Mouse (Mus musculus): ENCODE results near the gene Gm11037.
A peak's percentile ranks its signal among the peaks of the same experiment; 100 is the strongest.

Gm11037 gene

DNA sequence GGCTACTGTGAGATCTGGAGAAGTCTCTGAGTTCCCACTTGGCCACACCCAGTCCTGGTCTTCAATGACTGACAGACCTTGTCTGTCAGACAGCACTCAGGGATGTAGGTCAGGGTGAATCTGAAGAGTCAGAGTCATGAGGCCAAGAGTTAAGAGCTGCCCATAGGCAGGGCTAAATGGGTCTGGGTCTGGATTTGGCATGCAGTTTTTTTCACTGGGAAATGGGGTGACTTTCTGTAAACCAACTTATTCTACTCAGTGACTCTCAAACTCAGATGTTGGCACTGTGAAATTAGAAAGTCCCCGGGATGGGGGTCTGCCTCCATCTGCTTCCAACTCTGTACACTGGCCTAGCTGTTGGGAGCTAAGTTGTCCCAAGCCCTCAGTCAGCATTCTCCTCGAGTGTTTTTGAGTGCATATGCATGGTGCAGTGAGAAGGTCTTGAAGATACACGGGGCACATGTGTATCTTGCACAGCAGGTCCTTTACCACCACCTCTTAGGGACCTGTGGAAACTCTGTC lies 4.6 kb upstream of the Gm11037 start:
- DNase-seq (ENCODE audit: low spot score): no peak

DNA sequence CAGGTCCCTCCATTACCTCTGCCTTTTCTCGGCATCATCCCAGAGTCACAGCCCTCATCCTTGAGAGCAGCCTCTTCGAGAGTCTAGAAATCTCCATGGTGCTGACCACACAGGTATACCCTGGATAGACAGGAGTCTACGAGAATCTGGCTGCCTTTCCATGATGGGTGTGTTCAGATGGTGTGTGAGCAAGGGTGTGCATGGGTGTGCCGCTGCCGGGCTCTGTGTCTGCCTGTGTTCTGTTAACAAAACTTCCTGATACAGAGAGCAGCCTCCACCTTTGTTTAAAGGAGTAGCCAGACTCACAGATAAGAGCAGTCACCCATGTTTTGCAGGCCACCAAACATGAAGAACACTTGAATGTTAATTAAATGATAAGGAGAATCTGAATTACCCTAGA lies 3.5 kb upstream of the Gm11037 start:
- no peak for DNase-seq (ENCODE audit: low spot score)

DNA sequence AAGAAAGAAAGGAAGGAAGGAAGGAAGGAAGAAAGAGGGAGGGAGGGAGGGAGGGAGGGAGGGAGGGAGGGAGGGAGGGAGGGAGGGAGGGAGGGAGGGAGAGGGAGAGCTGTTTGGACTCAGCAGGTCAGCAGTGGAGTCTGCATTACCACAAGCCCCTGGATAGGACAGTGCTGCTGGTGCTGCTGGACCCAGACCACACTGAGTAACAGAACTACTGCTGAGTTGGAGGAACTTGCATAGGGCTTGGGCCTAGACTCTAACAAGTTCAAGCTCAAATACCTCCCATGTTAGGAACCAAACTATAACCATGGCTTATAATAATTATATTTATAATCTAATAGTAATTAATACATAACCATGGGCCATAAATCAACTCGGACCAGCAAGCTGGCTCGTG lies 2.4 kb upstream of the Gm11037 start:
- DNase-seq (ENCODE audit: low spot score): no peak

DNA sequence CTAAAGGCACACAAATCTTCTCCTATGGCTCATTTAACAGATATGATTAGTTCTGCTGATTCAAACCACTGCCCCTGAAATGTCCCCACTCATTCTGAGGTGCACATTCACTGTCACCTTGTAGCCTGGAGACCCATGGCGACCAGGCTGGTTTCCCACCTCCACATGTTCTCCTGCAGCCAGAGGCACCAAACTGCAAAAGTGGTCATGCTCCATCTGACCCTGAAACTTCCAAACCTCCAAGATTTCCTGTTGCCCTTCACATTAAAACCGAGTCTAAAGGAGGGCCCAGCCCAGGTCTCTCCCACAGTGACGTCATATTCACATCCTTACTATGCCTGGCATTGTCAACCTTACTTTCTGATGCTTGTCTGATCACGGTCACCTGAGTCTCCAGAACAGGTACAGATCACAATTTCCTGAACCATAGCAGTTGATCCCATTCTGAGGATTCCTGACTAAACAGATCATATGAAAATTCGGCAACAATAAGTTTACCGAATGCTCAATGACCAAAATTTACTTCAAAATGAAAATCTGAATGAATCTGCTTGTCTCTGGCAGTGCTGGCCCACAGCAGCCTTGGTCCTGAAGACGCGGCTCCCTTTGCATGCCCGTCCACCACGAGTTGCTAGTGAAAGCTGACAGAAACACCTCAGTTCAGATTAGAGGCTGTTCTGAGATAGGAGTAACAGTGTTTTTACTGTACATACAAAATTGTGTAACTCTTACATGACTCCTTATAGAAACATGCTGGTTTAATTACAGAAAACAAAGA lies 997 bp upstream of the Gm11037 start:
- DNase-seq (ENCODE audit: low spot score): no peak

DNA sequence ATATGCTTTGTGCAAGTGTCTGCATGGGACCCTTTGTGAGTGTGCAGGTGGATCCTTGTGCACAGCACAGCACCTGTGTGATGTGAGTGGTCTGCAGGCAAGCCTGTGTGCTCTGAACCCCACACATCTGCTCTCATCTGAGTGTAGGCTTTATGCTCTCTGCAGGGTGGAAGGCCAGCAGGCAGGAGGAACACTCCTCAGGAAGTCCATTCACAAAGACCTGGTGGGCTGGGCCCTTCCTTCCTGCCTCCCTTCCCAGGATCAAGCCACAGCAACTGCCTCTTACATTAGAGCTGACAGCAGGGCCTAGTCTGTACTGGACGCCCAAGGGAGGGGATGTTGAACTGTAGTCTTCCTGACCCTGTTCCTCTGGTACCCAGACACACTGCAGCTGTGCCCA lies 1.1 kb downstream of the Gm11037 start:
- no peak for DNase-seq (ENCODE audit: low spot score)

DNA sequence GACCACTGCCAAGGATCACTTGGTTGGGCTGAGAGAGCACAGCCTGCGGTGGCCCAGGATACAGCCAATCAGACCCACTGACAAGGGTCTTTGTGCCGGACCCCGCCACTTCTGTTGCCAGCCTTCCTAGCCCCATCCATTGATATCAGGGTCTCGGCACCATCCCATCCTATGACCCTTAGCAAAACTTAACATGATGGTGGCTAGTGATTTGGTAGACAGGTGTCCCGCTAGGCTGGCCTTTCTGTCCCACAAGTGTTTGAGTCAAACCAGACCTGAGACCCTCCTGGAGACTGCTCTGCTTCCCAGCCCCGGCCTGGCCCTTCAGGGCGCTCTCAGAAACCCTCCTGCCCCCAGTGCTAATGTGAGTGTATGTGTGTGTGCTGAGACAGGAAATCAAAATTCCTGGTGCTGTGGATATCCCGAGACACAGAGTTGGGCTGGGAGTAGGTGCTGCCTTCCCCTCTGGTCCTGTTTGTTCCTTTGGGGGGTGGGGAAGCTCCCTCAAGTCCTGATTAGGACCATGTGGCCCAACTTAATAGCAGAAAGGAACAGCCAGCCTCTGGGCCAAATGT lies 1.6 kb downstream of the Gm11037 start:
- no peak for DNase-seq (ENCODE audit: low spot score)

DNA sequence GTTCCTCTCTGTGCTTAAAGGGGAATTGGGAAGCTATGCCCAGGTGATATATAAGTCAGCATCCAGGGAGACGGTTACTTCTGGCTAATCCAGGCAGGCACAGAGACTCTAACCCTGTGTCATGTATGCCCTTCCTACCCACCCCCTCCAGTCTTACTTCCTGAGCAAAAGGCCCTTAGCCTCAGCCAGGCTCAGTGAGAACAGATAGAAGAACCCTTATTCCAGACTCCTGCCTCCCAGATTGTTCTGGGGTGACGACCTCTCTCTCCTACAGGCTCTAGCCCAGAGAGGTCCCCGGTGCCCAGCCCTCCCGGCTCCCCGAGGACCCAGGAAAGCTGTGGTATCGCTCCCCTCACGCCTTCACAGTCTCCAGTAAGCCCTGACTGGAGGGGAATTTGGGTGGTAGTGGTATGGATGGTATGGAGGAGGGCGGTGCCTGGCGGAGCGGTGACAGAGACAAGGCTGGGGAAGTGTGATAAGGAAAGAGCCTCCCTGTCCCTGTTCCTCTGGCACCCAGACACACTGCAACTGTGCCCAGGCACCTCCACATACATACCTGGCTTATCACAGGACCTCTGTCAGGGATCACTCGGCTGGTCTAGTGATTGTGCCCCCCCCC lies 2.3 kb downstream of the Gm11037 start:
- no peak for DNase-seq (ENCODE audit: low spot score)

DNA sequence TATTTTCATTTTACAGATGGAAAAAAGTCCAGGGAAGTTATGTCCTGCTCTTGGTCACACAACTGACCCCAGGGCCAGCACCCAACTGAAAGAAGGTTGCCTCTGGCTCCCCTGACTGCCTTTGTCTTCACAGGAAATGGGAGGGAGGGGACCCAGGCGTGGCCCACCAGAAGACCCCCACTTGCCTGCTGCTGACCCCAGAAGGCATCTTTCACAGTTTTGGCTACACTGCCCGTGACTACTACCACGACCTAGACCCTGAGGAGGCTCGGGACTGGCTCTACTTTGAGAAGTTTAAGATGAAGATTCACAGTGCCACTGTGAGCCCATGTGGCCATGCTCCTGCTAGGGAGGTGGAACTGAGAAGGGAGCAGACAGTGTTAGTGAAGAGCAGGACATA lies 5.0 kb downstream of the Gm11037 start:
- DNase-seq (ENCODE audit: low spot score): no peak

DNA sequence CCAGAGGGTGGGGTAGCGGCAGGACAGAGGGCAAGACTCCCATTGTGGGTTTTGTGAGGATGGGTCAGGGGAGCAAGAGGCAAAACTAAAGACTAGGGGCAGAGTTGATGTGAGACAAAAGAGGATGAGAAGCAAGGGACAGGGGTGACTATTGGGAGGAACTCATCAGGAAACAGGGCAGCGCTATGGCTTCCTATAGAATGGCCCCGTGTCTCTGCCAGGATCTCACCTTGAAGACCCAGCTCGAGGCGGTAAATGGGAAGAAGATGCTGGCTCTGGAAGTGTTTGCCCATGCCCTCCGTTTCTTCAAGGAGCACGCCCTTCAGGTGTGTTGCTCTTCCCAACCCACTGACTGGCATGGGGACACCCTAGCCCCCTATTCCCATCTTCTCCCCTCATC lies 5.5 kb downstream of the Gm11037 start:
- DNase-seq (ENCODE audit: low spot score): no peak

DNA sequence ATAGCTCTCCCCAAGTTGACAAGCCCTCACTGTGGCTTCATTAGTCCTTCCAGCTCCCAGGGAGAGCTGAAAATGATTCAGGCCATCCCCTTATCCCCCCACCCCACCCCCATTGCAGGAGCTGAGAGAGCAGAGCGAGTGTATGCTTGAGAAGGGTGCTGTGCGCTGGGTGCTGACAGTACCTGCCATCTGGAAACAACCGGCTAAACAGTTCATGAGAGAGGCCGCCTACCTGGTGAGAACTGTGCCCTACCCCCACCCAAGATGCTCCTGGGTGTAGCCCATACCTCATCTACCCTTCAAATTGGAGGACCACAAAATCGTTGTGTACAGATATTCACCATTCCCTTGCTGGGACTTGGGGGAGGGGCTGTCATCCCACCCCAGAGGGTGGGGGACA lies 6.0 kb downstream of the Gm11037 start:
- no peak for DNase-seq (ENCODE audit: low spot score)

DNA sequence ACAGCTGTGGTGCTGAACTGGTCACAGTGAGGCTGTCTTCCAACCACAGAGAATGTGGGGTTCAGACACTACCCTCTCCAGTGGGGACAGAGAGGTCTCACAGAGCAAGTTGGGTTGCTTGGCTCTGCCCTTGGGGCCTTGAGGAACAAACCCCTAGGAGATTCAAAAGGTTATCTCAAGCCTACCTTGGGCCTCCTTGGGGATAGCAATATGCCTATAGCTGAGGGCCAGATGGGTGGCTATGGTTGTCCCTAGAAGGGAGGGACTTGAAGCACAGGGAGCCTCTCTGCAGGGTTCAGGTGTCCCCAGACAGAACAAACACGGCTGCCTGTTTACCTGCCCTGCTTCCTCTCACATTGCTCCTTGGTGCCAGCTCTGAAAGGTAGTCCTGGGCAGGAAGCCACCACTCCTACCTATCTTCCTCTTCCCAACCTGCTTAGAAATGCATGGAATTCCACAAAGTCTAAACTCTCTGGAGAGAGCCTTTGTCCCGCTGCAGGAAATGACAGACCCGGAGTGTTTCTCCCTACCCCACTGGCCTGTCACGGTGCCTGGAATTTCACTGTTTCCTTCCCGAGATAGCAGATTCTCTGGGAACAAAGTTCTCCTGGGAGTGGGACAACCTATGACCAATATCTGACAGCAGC lies 6.7 kb downstream of the Gm11037 start:
- no peak for DNase-seq (ENCODE audit: low spot score)

DNA sequence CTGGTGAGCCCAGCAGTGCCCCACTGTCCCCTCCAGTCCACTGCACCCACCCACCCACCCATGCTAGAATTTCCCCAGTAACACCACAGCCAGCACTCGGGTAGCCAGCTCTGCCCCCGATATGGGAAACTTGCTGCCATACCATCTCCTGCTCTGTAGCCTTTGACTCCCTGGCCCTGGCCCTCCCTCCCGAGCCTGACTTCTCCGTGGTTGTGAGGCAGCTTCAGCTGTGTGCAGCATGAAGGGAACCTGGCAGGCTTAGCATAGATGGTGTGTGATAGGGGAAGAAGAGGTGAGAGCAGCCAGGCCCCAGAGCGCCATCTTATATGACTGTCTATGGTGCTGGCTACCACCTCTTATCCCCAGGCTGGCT lies 7.2 kb downstream of the Gm11037 start:
- DNase-seq (ENCODE audit: low spot score): no peak

DNA sequence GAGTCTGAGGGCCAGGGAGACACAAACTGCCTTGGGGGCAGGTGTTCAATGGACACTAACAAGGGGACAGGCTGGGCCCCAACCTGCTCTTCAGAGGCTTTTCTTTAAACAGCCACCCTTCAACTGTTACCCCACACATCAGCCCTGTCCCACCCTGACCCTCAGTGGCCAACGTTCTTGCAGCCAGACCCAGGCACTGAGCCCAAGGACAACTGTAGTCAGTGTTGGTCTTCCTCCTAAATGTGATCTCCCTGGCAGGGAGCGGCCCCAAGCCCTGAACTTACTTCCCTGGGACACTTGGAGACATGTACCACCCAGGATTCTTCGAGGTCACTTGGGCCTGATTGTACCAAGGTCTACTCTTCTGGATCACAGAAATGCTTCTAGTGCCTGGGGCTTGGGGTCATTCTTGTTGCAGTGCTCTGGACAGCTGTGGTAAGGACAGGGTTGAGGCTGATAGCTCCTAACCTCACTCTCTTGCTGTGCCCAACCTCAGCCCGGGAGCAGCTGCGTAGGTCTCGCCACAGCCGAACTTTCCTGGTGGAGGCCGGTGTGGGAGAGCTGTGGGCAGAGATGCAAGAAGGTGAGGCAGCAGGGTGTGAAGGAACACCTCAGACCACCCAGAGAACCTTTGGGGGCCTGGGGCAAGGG lies 8.2 kb downstream of the Gm11037 start:
- DNase-seq (ENCODE audit: low spot score): no peak

DNA sequence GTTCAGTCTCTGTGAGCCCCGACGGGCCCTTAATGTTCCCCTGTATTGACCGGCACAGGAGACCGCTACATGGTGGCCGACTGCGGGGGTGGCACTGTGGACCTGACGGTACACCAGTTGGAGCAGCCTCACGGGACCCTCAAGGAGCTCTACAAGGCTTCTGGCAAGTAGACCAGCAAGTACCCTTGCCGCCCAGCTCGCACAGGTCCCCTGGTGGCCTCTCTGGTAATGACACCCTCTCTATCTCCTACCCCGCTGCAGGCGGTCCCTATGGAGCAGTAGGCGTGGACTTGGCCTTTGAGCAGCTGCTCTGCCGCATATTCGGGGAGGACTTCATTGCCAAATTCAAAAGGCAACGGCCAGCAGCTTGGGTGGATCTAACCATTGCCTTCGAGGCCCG lies 9.3 kb downstream of the Gm11037 start:
- peak; percentile 32 for DNase-seq (ENCODE audit: low spot score)

DNA sequence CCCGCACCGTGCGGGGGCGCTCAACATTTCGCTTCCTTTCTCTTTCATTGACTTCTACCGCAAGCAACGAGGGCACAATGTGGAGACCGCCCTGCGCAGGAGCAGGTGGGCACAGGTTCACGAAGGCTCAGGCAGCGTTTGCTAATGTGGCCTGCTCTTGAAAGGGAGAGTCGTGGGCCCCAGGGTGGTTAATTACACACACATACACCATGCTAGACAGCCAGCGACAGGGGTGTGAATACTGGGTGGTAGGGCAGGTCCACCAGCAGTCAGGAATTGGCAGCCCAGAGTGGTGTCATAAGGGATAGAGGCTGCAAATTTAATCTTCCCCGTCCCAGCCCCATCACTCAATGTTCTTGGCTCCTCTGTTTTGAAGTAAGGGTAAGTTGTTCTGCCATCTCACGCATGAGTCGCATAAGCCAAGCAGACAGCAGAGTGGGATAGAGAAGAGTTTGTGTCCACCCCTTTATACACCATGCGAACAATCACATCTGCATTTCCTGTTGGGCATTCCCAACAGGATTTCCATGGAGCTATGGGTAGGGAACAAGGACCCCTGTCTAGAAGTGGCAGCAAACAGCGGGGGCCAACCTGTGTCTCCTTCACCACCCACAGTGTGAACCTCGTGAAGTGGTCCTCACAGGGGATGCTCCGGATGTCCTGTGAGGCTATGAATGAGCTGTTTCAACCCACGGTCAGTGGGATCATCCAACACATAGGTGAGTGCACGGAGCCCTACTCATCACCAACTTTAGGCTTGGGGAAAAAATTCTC lies 9.9 kb downstream of the Gm11037 start:
- DNase-seq (ENCODE audit: low spot score): no peak

DNA sequence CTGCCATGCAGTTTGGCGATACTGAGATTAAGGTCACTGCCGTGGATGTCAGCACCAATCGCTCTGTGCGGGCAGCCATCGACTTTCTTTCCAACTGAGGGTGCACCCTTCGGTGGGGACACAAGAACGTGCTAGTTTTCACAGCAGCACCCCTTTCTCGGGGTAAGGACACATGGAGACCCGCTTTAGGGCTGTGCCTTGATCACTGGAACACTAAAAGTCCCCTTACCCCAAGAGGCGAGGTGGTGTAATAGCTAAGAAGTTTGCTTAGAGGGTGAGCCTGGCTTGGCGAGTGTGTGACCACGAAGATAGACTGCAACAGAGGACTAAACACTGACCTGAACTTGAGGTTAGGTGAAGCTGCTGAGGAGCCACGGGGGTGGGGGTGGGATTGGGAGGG lies 11.8 kb downstream of the Gm11037 start:
- DNase-seq (ENCODE audit: low spot score): no peak

DNA sequence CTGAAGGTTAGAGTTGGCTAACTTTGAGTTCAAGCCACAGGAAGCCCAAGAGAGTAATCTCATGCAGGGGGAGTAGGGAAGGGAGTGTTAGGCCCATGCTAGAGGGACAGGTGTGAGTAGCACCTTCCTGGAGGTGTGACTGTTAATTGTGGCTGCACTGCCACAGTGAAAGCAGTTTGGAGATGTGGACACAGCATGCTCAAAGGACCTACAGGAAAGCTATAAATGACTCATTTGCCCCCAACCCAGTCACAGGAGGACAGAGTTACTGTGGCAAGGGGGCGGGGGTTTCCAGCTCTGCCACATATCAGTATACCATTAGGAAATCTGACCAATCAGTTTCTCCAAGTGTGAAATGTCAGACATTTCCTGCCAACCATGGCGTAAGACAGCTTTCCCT lies 12.2 kb downstream of the Gm11037 start:
- DNase-seq (ENCODE audit: low spot score): no peak

DNA sequence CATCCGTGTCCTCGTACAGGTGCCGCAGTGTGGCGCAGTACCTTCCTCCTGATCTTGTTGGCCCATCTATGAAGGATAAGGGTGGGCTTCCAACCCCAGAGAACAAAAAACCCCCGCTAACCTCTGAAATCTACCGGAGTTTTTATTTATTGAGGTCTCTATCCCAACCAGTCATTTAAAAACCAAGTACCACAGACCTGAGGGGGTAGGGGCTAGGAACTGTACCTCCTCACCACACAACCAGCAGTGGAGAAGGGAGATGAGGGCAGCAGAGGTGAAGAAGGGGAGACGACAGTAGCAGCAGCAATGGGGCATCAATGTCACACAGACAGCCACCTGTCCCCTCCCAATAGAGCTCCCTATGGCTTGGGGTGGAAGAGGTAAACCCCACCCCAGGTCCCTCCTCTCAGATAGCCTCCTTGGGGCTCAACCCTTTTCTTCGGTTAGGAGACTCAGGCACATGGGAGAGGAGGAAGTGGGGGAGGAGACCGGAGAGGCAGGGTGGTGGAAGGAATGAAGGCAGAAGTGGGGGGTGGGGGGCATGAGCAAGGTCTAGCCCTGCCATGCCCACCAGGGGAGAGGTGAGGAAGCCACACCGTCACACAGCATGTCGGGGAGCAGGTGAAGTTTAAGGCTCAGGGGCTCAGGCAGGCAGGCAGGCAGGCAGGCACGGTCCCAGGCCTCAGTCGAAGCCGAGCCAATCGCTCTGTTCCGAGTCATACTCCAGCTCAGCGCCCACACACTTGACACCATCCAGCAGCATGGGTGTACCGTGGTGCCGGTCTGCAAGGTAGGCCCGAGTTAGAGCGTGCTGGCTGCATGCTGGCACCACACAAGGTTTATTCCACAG lies 13.1 kb downstream of the Gm11037 start:
- no peak for DNase-seq (ENCODE audit: low spot score)

DNA sequence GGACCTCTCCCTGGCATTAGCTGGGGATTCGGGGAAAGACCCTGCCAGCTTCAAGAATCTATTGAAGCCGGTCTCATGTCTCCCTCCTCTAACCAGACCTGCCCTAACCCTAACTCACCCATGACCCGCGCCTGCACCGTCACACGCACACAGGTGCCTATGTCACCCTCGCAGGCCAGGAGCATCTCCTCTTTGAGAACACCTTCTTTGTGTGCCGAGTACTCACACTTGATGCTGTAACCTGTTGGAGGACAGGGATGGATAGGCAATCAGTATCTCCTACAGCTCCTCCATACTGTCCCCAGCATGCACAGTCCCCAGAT lies 13.7 kb downstream of the Gm11037 start:
- no peak for DNase-seq (ENCODE audit: low spot score)

DNA sequence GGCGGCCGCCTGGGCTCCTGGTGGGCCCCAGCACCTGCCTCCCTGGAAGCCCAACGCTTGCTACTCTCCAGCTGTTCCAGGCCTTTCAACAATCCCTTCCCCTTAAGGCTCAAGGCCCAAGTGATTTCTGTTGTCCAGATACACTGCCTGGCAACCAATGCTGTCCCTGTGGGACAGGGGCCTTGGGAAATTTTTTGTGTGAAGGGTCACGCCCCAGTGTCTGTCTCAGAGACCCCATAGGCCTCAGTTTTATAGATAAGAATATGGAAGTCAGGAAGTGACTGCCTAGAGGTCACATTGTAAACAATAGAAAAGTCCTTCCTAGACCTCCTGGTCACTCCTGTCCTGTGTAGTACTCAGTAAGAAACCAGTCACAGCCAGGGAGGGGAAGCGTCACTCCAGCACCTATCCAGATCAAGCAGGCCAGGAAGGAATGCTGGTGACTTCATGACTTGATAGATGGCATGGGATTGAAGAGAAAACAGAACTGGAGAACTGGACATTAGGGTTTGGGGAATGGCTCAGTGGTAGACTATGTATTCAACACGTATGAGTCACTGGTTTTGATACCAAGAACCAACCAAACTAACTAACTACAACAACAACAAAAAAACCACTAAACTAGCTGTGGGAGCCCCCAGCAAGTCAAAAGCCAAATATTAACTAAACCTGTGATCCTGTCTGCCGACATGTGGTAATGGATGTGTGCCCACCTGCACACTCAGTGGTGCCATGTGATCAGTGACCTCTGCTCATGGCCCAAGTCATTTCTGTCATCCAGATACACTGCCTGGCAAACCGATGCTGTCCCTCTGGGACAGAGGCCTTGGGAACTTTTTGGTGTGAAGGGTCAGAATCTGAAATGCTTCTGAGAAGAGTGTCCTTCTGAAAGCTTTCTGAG lies 15.3 kb downstream of the Gm11037 start:
- no peak for DNase-seq (ENCODE audit: low spot score)
